Mouse (Mus musculus) thymus, adult 2 months (tissue): Measurements from ENCODE around the gene Osbpl11. TPM values are rescaled to one million over a fixed set of nuclear protein-coding genes. Genes with fewer than 3 reads are reported as not detected.

ENCODE experiments used
- DNase-seq: peaks from one replicate; pipeline ENCODE4 v3.0.0; 2021
- H3K27ac ChIP-seq: fragments of 200-500 bp; 2 replicates; pipeline ENCODE4 v1.5.1; 2012; ENCODE audit warnings: low read length, control low read depth; ENCODE audit not compliant: control insufficient read depth, insufficient read depth
- H3K27me3 ChIP-seq: fragments of 200-500 bp; 2 replicates; pipeline ENCODE4 v1.6.1; 2012; ENCODE audit warnings: mild to moderate bottlenecking, low read length, moderate library complexity, mixed read lengths; ENCODE audit not compliant: control insufficient read depth, insufficient read depth
- H3K36me3 ChIP-seq: fragments of 200-500 bp; 2 replicates; pipeline ENCODE4 v1.6.1; 2012; ENCODE audit warnings: mild to moderate bottlenecking, low read length, moderate library complexity; ENCODE audit not compliant: control insufficient read depth, insufficient read depth
- H3K4me1 ChIP-seq: fragments of 200-500 bp; replicated peaks from 2 replicates; pipeline ENCODE4 v1.6.1; 2012; ENCODE audit warnings: low read length; ENCODE audit not compliant: control insufficient read depth, insufficient read depth
- H3K4me3 ChIP-seq: fragments of 200-500 bp; 2 replicates; pipeline ENCODE4 v1.5.1; 2012; ENCODE audit warnings: mild to moderate bottlenecking, low read length, control low read depth, moderate library complexity; ENCODE audit not compliant: control insufficient read depth, insufficient read depth
- CTCF ChIP-seq: fragments of 200-500 bp; IDR thresholded peaks from 2 replicates; pipeline ENCODE4 v1.5.1; 2012; ENCODE audit warnings: mild to moderate bottlenecking, control low read depth, low read length, moderate library complexity, borderline replicate concordance; ENCODE audit not compliant: control insufficient read depth, poor library complexity, insufficient read depth; ENCODE audit errors: extremely low read depth
- POLR2A ChIP-seq: fragments of 200-500 bp; IDR thresholded peaks from 2 replicates; pipeline ENCODE4 v1.6.1; 2012; ENCODE audit warnings: mild to moderate bottlenecking, low read length, control low read depth, moderate library complexity; ENCODE audit not compliant: control insufficient read depth, poor library complexity, insufficient read depth; ENCODE audit errors: extremely low read depth
- WGBS: fragments of 180-500 bp; shearing (Covaris S2); methylation state at CpG from one replicate; pipeline ENCODE4 v1.1.7; 2018; 5-methylcytosine and 5-hydroxymethylcytosine counted together
- polyA plus RNA-seq: library from polyadenylated mRNA; depleted of rRNA; stranded (reverse); fragments of >200 nt; gene quantifications from 2 replicates; pipeline ENCODE4 v1.2.3, GENCODE M21; 2012

Gene Osbpl11
- polyA plus RNA-seq, 1 experiment, result 26.5 TPM

DNA sequence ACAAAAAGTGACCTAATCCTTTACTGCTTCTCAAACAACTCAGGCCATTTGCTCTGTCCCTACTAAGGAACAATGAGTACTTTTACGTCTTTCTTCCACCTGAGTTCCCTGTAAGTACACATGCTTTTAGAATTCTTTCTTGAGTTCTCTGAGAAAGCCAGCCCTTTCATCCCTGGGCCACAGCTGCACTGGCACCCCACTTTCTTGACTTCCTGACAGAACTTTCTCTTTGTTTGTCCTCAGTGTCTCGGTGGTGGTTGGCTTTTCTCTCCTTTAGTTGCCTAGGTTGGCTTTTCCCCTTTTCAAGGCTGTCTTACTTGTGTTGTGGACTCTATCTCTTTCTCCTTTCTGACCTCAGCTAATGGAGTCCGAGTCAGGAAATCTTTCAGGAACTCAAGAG lies 3.2 kb downstream of the Osbpl11 start:
- 4% methylated on average over 3 of the region's 3 CpGs for WGBS
- H3K27ac ChIP-seq, result peak overlapping the region; percentile 92
- no peak for TF ChIP-seq CTCF
- no peak for TF ChIP-seq POLR2A
- DNase-seq, result peak; percentile 58
- H3K4me3 ChIP-seq, result no peak overlapping the region
- H3K27me3 ChIP-seq, result no peaks in the 10 kb centered on the region
- no peaks in the 10 kb centered on the region for H3K36me3 ChIP-seq
- peaks cover 14% of the 10 kb centered on the region for H3K4me1 ChIP-seq

GRCm38 (mm10) chr16:33191671-33192091 lies 6.8 kb downstream of the Osbpl11 start:
- WGBS, result 94% methylated on average over 2 of the region's 2 CpGs
- Histone ChIP-seq H3K27ac (no peak overlapping the region), H3K27me3 (no peaks in the 10 kb centered on the region), H3K36me3 (peaks cover 5% of the 10 kb centered on the region; the same call in 1 of the 2 replicates), H3K4me1 (peaks cover 11% of the 10 kb centered on the region), H3K4me3 (no peak overlapping the region)
- DNase-seq, result no peak
- TF ChIP-seq CTCF (no peak), POLR2A (no peak)

GRCm38 (mm10) chr16:33192280-33192679 lies 7.4 kb downstream of the Osbpl11 start:
- 87% methylated on average over 2 of the region's 2 CpGs for WGBS
- H3K4me1 ChIP-seq, result peaks cover 8% of the 10 kb centered on the region
- no peaks in the 10 kb centered on the region for H3K27me3 ChIP-seq
- no peak overlapping the region for H3K4me3 ChIP-seq
- no peak overlapping the region for H3K27ac ChIP-seq
- no peak for DNase-seq
- TF ChIP-seq POLR2A, result no peak
- no peak for TF ChIP-seq CTCF
- H3K36me3 ChIP-seq, result peaks cover 5% of the 10 kb centered on the region; the same call in 1 of the 2 replicates

- WGBS, result 15% methylated on average over 2 of the region's 2 CpGs
- peak; percentile 58 for DNase-seq
- Histone ChIP-seq H3K27ac (no peak overlapping the region), H3K27me3 (no peaks in the 10 kb centered on the region), H3K4me3 (no peak overlapping the region), H3K36me3 (peaks cover 8% of the 10 kb centered on the region; the same call in 1 of the 2 replicates), H3K4me1 (peaks cover 3% of the 10 kb centered on the region)
- TF ChIP-seq POLR2A, result no peak
- TF ChIP-seq CTCF, result no peak
Measured at GRCm38 (mm10) chr16:33193649-33194048, 8.8 kb downstream of the Osbpl11 start.

DNA sequence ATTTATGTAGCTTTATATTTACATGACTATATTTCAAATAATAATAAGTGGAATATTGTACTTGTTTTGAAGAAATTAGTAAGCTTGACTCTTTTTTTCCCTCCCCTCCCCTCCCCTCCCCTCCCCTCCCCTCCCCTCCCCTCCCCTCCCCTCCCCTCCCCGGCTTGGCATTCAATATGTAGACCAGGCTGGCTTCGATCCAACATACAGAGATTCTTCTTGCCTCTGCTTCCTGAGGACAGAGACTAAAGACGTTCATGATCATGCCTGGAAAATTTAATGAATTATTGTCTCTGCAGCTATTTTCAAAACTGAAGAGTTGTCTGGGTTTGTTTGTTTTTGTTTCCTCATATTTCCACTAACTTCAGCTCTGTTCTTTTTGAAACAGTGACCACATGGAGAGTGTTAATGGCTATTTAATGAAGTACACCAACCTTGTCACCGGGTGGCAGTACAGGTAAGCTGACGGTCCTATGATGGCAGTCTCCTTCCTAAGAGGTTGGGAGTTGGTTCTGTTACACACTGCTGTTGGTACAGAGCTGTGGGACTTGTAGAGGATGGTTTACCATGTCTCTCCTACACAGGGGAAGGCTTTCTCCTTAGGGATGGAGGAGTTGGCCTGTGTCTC lies 10.9 kb downstream of the Osbpl11 start:
- Histone ChIP-seq H3K27ac (no peak overlapping the region), H3K36me3 (peaks cover 12% of the 10 kb centered on the region; the same call in 1 of the 2 replicates), H3K27me3 (no peaks in the 10 kb centered on the region), H3K4me3 (no peak overlapping the region), H3K4me1 (peaks cover 12% of the 10 kb centered on the region)
- no peak for TF ChIP-seq POLR2A
- WGBS, result 72% methylated on average over 4 of the region's 5 CpGs
- peak; percentile 31 for DNase-seq

- DNase-seq, result no peak
- no peaks in the 10 kb centered on the region for H3K27me3 ChIP-seq
- H3K36me3 ChIP-seq, result peaks cover 16% of the 10 kb centered on the region; the same call in 1 of the 2 replicates
- peaks cover 19% of the 10 kb centered on the region for H3K4me1 ChIP-seq
- H3K4me3 ChIP-seq, result no peak overlapping the region
- WGBS, result 96% methylated on average over 6 of the region's 6 CpGs
- TF ChIP-seq CTCF (no peak), POLR2A (no peak)
- H3K27ac ChIP-seq, result no peak overlapping the region
Measured at GRCm38 (mm10) chr16:33196578-33196977, 11.7 kb downstream of the Osbpl11 start.

DNA sequence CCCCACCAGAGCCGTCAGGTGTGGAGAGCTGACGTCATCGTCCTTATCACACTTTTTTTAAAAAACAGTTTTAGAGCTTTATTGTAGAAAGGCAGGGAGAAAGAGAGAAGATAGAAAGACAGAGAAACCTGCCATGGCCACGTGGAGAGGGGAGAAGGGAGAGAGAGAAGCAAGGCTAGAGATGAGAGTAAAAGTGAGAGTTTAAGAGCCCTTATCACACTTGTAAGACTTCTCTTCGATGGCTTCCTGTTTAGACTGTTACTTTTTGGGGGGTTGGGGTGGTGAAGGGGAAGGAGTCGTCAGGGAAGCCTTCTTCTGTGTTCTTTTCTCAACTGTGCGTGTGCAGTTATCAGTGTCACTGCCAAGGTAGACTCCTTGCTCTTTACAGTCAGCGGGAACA lies 15.7 kb downstream of the Osbpl11 start:
- TF ChIP-seq CTCF (no peak), POLR2A (no peak)
- Histone ChIP-seq H3K27me3 (no peaks in the 10 kb centered on the region), H3K27ac (no peak overlapping the region), H3K4me1 (peaks cover 25% of the 10 kb centered on the region), H3K4me3 (no peak overlapping the region), H3K36me3 (peaks cover 18% of the 10 kb centered on the region)
- WGBS, result 54% methylated on average over 8 of the region's 8 CpGs
- DNase-seq, result no peak
